Mouse (Mus musculus): ENCODE data around the gene Taok1.

- TF ChIP-seq CTCF (IDR thresholded peaks at IDR 0.05; ENCODE audit: low read depth) (peak; percentile 98), EP300 (optimal IDR thresholded peaks at IDR 0.05) (no peak)
These were observed 22.6 kb upstream of the Taok1 start for GRCm38 (mm10) chr11:77630257-77630670.

Measured in stomach, postnatal 0 days (tissue).